Mouse (Mus musculus): ENCODE data around the gene Nip7. TPM values are rescaled to one million over a fixed set of nuclear protein-coding genes. Genes with fewer than 3 reads are reported as not detected.
"Not testable (repeated sequence)": the region's sequence is repeated elsewhere in the genome, so short reads cannot be mapped to it uniquely, and the experiment has no call there.

Nip7 gene
- 95.4 and 103 TPM in 2 replicates for polyA plus RNA-seq (2016; fragmentation: Nextera tagmentation; extraction: Ambion mirVana)

DNA sequence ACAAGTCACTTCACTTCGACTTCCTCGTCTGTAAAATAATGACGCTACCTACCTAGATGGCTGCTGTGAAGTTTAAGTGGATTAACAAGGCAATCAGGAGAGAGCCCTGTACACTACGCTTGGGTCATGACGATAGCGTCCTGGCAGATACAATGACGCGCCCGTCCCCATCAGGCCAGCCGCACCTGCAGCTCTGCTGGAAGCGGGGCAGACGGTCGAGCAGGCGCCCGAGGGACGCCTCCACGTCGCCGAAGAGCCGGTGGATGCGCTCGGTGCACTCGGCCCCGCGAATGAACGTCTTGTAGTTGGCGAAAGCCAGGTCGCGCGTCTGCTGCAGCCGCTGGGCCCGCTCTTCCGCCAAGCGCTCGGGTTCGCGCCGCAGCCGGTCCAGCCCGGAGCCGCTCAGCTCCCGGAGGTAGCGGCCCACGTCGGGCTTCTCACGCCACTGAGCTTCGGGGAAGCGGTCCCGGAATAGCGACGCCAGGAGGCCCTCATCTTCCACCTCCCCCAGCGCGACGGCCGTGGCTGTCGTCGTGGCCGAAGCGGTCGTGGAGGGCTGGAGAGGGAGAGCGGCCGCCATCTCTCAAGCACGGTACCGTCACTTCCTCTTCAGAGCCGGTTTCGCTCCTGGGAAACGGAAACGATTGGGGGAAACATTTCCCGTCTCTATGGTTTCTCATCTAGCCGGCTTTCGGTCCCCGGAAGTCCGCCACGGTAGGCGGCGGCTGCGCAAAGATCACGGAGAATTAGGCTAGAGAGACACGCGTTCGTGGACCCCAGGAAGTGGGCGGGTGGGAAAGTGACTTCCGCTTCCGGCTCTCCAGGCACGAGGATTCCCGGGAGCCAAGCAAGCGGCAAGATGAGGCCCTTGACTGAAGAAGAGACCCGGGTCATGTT is at the start of gene Nip7, which contains the start of gene Cog8:
Nip7 (plus strand) TSS at position 802 of the 897 bp plus-strand sequence.
Cog8 (minus strand) TSS at position 614 of the 897 bp plus-strand sequence.
- peak within 1 kb of the TSS; percentile 85 for H3K9ac ChIP-seq (replicated peaks)
- H3K9me3 ChIP-seq: no peaks in the 10 kb centered on the region
- peak; percentile 92 for ATAC-seq (ENCODE audit: insufficient number of reproducible peaks, insufficient read depth, low FRiP score, low TSS enrichment, low read depth)
- peak within 1 kb of the TSS; percentile 66; the same call in 1 of the 2 replicates for H3K27ac ChIP-seq
- H3K36me3 ChIP-seq: peaks cover 57% of the 10 kb centered on the region
- peak within 1 kb of the TSS; percentile 93 for H3K4me3 ChIP-seq (replicated peaks)
- H3K4me2 ChIP-seq: peak within 1 kb of the TSS; percentile 97
- under 1% methylated on average over 86 of the region's 88 CpGs for WGBS
- H3K27me3 ChIP-seq: no peaks in the 10 kb centered on the region
- peaks cover 22% of the 10 kb centered on the region for H3K4me1 ChIP-seq (replicated peaks)

DNA sequence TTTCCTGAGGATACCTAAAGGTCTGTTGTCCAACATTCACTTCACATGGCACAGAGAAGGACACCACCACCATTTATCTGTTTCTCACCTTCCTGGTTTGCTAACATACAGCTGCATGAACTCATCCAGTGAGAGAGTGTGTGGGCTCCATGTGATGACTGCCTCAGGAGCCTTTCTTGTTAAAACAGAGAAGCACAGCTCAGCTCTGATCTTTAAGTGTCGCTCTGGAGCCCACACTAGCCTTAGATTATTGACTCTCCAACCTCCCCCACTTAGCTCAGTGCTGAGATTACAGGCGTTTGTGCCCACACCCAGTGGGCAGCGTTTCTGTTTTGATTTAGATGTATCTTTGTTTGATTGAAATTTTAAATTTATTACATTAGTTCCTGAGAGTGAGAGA is 48.9 kb upstream of the Nip7 start:
- WGBS: 88% methylated on average over 3 of the region's 3 CpGs
- H3K27ac ChIP-seq: no peak overlapping the region
- H3K9me3 ChIP-seq: no peaks in the 10 kb centered on the region
- no peak overlapping the region for H3K9ac ChIP-seq (replicated peaks)
- H3K27me3 ChIP-seq: no peaks in the 10 kb centered on the region
- ATAC-seq (ENCODE audit: insufficient number of reproducible peaks, insufficient read depth, low FRiP score, low TSS enrichment, low read depth): no peak
- no peaks in the 10 kb centered on the region for H3K4me1 ChIP-seq (replicated peaks)
- peaks cover 82% of the 10 kb centered on the region for H3K36me3 ChIP-seq
- no peak overlapping the region for H3K4me3 ChIP-seq (replicated peaks)
- no peak overlapping the region for H3K4me2 ChIP-seq

DNA sequence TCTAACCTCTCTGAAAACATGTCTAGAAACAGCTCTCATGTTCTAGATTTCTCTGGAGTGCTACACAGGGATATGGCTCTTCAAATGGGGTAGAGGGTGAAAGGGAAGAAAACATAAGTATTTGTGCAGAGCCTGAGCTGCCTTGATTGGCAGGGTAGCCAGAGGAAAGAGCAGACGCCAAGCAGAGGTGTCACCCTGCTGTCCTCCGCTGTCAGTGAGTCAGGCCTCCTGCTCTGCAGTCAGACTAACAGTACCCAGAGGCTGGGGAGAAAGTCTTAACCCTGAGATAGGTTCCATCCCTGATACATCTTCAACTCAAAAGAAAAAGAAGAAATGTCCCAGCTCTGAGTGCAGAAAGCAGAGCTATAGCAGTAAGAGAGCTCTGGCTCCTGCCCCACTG is 44.0 kb upstream of the Nip7 start:
- Histone ChIP-seq H3K4me2 (no peak overlapping the region), H3K27ac (no peak overlapping the region), H3K4me3 (replicated peaks) (no peak overlapping the region), H3K27me3 (no peaks in the 10 kb centered on the region), H3K9ac (replicated peaks) (no peak overlapping the region), H3K9me3 (no peaks in the 10 kb centered on the region), H3K36me3 (peaks cover 53% of the 10 kb centered on the region), H3K4me1 (replicated peaks) (no peaks in the 10 kb centered on the region)
- WGBS: 72% methylated on average over 2 of the region's 2 CpGs
- ATAC-seq (ENCODE audit: insufficient number of reproducible peaks, insufficient read depth, low FRiP score, low TSS enrichment, low read depth): no peak

DNA sequence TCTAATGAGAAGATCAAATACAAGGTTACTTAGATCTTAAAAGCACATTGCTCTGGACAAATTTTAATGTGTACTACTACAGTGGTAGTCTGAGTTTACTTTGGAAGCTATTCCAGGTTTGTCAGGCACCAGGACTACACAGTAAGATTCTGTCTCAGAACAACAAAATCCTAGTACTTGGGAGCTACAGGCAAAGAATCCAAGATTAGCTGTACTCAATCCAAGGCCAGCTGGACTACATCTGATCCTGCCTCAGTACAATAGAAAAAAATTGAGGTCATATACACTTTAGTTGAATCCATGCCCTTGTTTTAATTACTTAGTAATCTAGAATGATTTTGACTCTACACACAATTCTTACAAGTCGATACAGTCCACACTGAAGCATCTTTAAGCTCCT is 41.8 kb upstream of the Nip7 start:
- WGBS: 86% methylated on average over 1 of the region's 1 CpGs
- H3K4me1 ChIP-seq (replicated peaks): no peaks in the 10 kb centered on the region
- no peak for ATAC-seq (ENCODE audit: insufficient number of reproducible peaks, insufficient read depth, low FRiP score, low TSS enrichment, low read depth)

DNA sequence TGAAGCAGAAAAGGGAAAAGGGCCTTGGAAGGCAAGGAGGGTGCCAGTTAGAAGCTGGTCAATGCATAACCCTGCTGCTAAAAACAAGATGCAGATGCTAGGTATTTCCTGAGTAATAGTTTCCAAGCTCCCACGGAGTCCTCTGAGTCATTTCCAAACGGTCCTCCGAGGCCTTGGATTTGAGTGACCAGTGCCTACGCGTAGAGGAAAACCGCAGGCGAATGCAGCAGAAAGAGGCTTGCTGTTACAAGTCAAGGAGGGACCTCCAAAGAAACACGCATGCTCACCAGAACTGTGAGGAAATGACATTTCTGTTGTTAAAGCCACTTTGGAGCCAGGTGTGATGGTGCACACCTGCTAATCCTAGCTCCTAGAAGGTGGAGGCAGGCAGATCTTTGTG is 33.2 kb upstream of the Nip7 start:
- ATAC-seq (ENCODE audit: insufficient number of reproducible peaks, insufficient read depth, low FRiP score, low TSS enrichment, low read depth): no peak
- no peak overlapping the region for H3K4me2 ChIP-seq
- no peaks in the 10 kb centered on the region for H3K9me3 ChIP-seq
- H3K4me3 ChIP-seq (replicated peaks): no peak overlapping the region
- no peak overlapping the region for H3K9ac ChIP-seq (replicated peaks)
- 90% methylated on average over 8 of the region's 8 CpGs for WGBS
- no peaks in the 10 kb centered on the region for H3K4me1 ChIP-seq (replicated peaks)
- no peak overlapping the region for H3K27ac ChIP-seq
- H3K27me3 ChIP-seq: no peaks in the 10 kb centered on the region
- H3K36me3 ChIP-seq: 0 out of 2 replicates have a peak, but pooled peaks cover 4% of the 10 kb centered on the region

More for the DNA sequence above, 41.8 kb upstream of the Nip7 start:
- H3K27ac ChIP-seq: no peak overlapping the region
- no peak overlapping the region for H3K4me3 ChIP-seq (replicated peaks)
- H3K36me3 ChIP-seq: peaks cover 39% of the 10 kb centered on the region
- H3K9ac ChIP-seq (replicated peaks): no peak overlapping the region
- H3K27me3 ChIP-seq: no peaks in the 10 kb centered on the region
- no peaks in the 10 kb centered on the region for H3K9me3 ChIP-seq
- no peak overlapping the region for H3K4me2 ChIP-seq

DNA sequence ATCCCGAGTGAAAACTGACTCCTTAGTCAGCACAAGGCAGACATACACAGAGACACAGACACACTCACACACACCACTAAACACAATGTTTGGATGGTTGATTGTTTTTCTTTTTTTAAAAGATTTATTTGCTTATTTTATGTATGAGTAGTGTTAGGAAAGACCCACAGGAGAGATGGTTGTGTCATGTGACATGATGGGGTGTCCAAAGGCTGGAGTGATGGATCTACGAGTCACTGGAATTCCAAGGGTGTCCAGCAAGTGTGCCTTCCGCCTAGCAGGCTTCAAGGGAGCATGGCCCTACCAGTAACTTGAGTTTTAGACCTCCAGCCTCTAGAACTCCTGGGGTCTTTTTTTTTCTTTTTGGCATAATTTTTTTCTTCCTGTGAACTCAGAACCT is 27.4 kb upstream of the Nip7 start:
- H3K36me3 ChIP-seq: no peaks in the 10 kb centered on the region
- H3K9me3 ChIP-seq: no peaks in the 10 kb centered on the region
- H3K27ac ChIP-seq: no peak overlapping the region
- 77% methylated on average over 3 of the region's 3 CpGs for WGBS
- H3K4me2 ChIP-seq: no peak overlapping the region
- peaks cover 15% of the 10 kb centered on the region for H3K4me1 ChIP-seq (replicated peaks)
- no peak overlapping the region for H3K4me3 ChIP-seq (replicated peaks)
- no peaks in the 10 kb centered on the region for H3K27me3 ChIP-seq
- no peak for ATAC-seq (ENCODE audit: insufficient number of reproducible peaks, insufficient read depth, low FRiP score, low TSS enrichment, low read depth)
- H3K9ac ChIP-seq (replicated peaks): no peak overlapping the region

DNA sequence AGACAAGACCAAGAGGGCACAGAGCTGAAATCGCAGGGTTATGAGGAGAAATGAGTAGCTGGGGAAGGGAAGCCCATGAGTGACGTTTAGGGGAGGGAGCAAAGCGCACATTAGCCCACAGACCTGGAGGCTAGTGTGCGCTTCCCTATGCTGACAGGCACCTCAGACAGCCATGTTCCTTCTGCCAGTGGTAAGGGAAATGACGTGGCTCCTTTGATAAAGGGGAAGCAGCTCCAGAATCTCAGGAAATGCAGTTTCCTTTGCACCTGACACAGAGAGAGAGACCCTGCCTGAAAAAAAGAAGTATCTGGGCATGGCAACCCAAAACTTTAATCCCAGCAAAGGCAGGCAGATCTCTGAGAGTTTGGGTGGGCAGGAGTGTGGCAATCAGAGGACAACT is 26.6 kb upstream of the Nip7 start:
- Histone ChIP-seq H3K27me3 (no peaks in the 10 kb centered on the region), H3K4me3 (replicated peaks) (no peak overlapping the region), H3K9ac (replicated peaks) (no peak overlapping the region), H3K4me2 (no peak overlapping the region), H3K27ac (no peak overlapping the region), H3K9me3 (no peaks in the 10 kb centered on the region), H3K36me3 (0 out of 2 replicates have a peak, but pooled peaks cover 4% of the 10 kb centered on the region), H3K4me1 (replicated peaks) (peaks cover 15% of the 10 kb centered on the region)
- ATAC-seq (ENCODE audit: insufficient number of reproducible peaks, insufficient read depth, low FRiP score, low TSS enrichment, low read depth): no peak
- 75% methylated on average over 5 of the region's 5 CpGs for WGBS

DNA sequence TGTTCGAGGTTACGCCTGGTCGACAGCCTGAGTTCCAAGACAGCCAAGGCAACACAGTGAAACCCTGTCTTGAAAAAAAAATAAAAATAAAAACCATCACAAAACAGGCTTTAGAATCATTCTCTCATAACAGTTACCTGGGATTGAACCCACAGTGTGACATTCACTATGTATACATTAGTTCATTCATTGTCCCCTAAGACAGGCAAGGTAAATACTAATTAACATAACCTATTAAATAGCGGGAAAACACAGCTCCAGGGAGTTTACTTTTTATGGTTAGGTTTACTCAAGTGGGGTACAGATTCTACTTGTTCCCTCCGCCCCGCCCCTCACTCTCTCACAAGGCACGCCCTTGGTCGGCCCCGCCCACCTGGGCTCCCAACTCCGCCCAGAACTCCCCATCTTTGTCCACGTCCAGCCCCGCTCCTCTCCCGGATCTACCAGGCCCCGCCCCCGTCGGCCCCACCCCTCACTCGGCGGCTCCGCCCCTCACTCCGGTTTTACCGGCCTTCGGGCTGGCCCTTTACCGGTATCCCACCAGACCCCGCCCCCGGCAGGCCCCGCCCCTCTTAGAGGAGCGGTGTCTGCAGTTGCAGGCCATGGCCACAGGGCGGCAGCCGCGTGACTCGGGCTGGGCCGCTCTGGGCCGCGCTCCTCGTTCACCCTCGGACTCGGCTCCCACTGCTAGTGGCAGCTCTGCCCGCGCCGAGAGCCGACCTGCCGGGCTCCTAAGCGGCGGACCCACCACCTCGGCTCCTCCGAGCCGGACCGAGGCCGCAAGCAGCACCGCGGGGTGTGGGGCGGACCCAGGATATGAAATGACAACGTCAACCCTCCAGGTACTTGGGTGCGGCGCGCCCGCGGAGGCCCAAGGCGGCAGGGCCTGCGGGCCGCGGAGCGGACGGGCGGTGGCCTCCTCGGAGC is 25.8 kb upstream of the Nip7 start, which contains the start of gene Vps4a:
Vps4a (plus strand) TSS at position 573 of the 927 bp plus-strand sequence.
- Histone ChIP-seq H3K36me3 (peaks cover 11% of the 10 kb centered on the region; the same call in 1 of the 2 replicates), H3K9ac (replicated peaks) (peak within 1 kb of the TSS; percentile 95), H3K27me3 (no peaks in the 10 kb centered on the region), H3K4me1 (replicated peaks) (peaks cover 15% of the 10 kb centered on the region), H3K4me2 (peak within 1 kb of the TSS; percentile 87), H3K9me3 (no peaks in the 10 kb centered on the region), H3K27ac (peak within 1 kb of the TSS; percentile 76), H3K4me3 (replicated peaks) (peak within 1 kb of the TSS; percentile 99)
- WGBS: 5% methylated on average over 65 of the region's 66 CpGs
- peak; percentile 91 for ATAC-seq (ENCODE audit: insufficient number of reproducible peaks, insufficient read depth, low FRiP score, low TSS enrichment, low read depth)

DNA sequence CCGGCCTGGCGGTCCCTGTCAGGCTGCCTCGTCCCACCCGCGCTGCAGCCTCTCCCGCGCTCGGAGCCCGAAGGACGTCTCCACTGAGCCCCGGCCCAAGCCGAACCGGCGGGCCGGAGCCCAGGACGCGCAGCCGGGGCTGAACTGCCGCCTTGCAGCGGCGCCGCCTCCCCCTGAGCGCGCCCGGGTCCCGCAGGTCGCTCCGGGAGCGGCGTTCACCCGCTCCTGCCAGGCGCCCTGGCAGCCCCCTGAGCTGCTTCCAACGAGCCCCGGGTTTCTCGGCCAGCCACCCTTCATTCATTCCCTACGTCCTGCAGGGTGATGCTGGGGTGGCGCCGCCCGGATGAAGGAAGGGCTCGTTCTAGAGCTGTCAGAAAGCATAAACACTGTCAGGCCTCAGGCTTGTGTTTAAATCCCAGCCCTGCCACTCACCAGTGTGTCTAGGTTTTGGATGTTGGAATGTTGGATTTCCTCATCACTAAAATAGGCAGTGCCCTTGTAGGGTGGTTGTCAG is 25.0 kb upstream of the Nip7 start:
- H3K9ac ChIP-seq (replicated peaks): peak overlapping the region; percentile 95
- peak; percentile 35; the same call in 1 of the 2 replicates for ATAC-seq (ENCODE audit: insufficient number of reproducible peaks, insufficient read depth, low FRiP score, low TSS enrichment, low read depth)
- under 1% methylated on average over 40 of the region's 40 CpGs for WGBS

DNA sequence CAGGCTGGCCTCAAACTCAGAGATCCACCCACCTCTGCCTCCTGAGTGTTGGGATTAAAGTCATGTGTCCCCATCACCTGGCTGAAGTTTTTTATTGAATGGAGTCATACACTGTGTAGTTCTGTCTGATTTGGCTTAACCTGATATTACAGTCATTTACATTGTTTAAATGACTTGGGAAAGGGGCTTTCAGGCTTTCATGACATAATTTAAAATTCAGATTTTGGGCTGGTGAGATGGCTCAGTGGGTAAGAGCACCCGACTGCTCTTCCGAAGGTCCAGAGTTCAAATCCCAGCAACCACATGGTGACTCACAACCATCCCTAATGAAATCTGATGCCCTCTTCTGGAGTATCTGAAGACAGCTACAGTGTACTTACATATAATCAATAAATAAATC is 23.1 kb upstream of the Nip7 start:
- H3K4me2 ChIP-seq; ATAC-seq (ENCODE audit: insufficient number of reproducible peaks, insufficient read depth, low FRiP score, low TSS enrichment, low read depth); H3K27ac ChIP-seq; H3K9me3 ChIP-seq; H3K9ac ChIP-seq (replicated peaks); H3K27me3 ChIP-seq; H3K4me3 ChIP-seq (replicated peaks): not testable (repeated sequence)
- 96% methylated on average over 2 of the region's 2 CpGs for WGBS
- Histone ChIP-seq H3K36me3 (peaks cover 31% of the 10 kb centered on the region), H3K4me1 (replicated peaks) (peaks cover 15% of the 10 kb centered on the region)

More for the DNA sequence above, 25.0 kb upstream of the Nip7 start:
- H3K27ac ChIP-seq: peak overlapping the region; percentile 76
- peaks cover 15% of the 10 kb centered on the region for H3K4me1 ChIP-seq (replicated peaks)
- no peaks in the 10 kb centered on the region for H3K27me3 ChIP-seq
- H3K9me3 ChIP-seq: no peaks in the 10 kb centered on the region
- peak overlapping the region; percentile 99 for H3K4me3 ChIP-seq (replicated peaks)
- H3K36me3 ChIP-seq: peaks cover 19% of the 10 kb centered on the region; the same call in 1 of the 2 replicates
- peak overlapping the region; percentile 87 for H3K4me2 ChIP-seq
